Mouse (Mus musculus) regulatory T cell (primary cell): ENCODE measurements around the gene Rab36.

ENCODE experiments used
- in situ Hi-C: fragments of 300-600 bp; cut with MboI, MseI; formaldehyde crosslinking; loops from one replicate; pipeline ENCODE4 v1.15.1; 2025; ENCODE audit warnings: high pct_unique_total_duplicates

Rab36 gene

DNA sequence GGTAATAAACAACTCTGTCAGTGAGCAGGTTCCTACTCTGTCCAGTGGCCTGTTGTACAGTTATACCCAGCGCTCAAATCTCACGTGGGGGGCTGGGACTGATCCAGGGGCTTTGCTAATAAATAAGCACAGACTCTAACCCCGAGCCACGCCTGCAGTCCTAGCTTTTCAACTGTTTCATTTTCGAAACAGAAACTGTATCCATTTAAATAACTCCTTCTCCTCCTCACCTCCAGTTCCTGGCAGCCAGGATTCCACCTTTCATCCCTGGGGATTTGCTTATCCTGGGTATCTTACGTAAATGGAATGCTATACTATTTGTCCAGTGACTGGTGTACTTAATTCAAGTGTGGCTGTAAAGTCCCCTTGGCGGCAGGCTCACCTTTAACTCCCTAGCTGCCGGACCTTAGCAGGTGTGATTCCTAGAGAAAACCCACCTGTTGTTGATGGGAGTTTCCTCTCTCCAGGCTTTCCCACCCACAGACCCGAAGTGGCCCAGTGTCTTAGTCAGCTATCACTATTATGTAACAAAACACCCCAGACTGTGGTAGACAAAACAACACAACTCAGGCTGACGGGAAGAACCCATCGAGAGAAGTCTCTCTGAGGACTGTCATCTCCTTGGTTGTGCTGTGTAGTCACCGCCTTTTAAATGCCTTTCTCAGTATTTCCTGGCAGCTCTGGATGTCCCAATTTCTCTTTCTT, 31.9 kb downstream of the Rab36 start:
- in situ Hi-C loops, result no loop called here

GRCm38 (mm10) chr10:75070281-75070976, 33.6 kb downstream of the Rab36 start:
- in situ Hi-C loops, result no loop called here

- in situ Hi-C loops, result no loop called here
These were observed 38.8 kb downstream of the Rab36 start for GRCm38 (mm10) chr10:75075665-75076064.

GRCm38 (mm10) chr10:75078174-75079128, 41.6 kb downstream of the Rab36 start:
- in situ Hi-C loops, result no loop called here

GRCm38 (mm10) chr10:75085330-75085729, 48.5 kb downstream of the Rab36 start:
- in situ Hi-C loops, result no loop called here

GRCm38 (mm10) chr10:75088471-75088870, 51.6 kb downstream of the Rab36 start:
- in situ Hi-C loops, result no loop called here

- in situ Hi-C loops, result no loop called here
These were observed 54.8 kb downstream of the Rab36 start for GRCm38 (mm10) chr10:75091478-75092152.

DNA sequence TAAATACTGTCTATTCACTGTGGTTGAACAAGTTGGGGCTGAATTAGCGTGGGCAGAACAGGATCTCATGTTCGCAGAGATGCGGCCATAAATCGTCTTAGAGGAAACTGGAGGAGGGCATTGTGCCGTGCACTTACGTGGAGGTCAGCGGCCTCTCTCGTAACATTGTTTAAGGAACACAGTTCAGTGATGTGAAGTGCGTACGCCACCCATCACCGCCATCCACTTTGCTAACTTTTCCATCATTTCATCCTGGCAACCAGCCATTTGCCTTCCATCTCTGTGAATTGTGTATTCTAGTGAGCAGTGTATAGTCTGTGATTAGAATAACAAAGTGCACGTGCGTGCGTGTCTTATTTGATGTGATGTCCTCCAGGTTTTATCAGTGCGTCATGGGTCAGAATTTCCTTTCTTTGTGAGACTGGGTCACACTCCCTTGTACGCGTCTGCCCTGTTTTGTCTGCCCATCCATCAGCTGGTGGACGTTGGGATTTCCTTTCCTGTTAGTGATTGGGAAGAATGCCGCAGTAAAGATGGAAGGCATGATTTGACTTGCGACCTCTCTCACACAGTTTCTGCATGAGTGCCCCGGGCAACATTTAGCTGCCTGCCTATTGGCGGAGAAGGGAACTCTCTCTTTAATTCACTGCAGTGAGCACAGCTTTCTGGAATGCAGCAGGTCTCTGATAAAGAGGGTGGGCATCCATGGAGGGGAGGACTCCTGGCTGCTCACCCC, 56.6 kb downstream of the Rab36 start:
- in situ Hi-C loops, result no loop called here

GRCm38 (mm10) chr10:75094338-75094737, 57.5 kb downstream of the Rab36 start:
- in situ Hi-C loops, result no loop called here

GRCm38 (mm10) chr10:75095216-75095615, 58.4 kb downstream of the Rab36 start:
- in situ Hi-C loops, result no loop called here

- in situ Hi-C loops, result no loop called here
These were observed 61.8 kb downstream of the Rab36 start for GRCm38 (mm10) chr10:75098446-75099183.

- in situ Hi-C loops, result no loop called here
These were observed 63.4 kb downstream of the Rab36 start for GRCm38 (mm10) chr10:75100298-75100697.

- in situ Hi-C loops, result no loop called here
These were observed 66.6 kb downstream of the Rab36 start for GRCm38 (mm10) chr10:75103502-75103901.
